Mouse (Mus musculus) liver, adult 2 months (tissue): ENCODE measurements around the gene Pygo2. TPM values are rescaled to one million over a fixed set of nuclear protein-coding genes. Genes with fewer than 3 reads are reported as not detected.

Source experiments
- DNase-seq: peaks from one replicate; pipeline ENCODE4 v3.0.0-alpha.2; 2011; ENCODE audit warnings: low read depth, low spot score; ENCODE audit errors: extremely low read depth
- H3K27ac ChIP-seq: fragments of 200-500 bp; replicated peaks from 2 replicates; pipeline ENCODE4 v1.5.1; 2012; ENCODE audit warnings: low read depth, mild to moderate bottlenecking, control low read depth, inconsistent platforms, low read length; ENCODE audit not compliant: insufficient read depth
- H3K27me3 ChIP-seq: fragments of 200-500 bp; 2 replicates; pipeline ENCODE4 v1.6.1; 2012; ENCODE audit warnings: mild to moderate bottlenecking, moderate library complexity, low read length, inconsistent platforms; ENCODE audit not compliant: control insufficient read depth, insufficient read depth
- H3K36me3 ChIP-seq: fragments of 200-500 bp; 2 replicates; pipeline ENCODE4 v1.6.1; 2012; ENCODE audit warnings: low read length, inconsistent platforms; ENCODE audit not compliant: control insufficient read depth, insufficient read depth
- H3K4me1 ChIP-seq: fragments of 200-500 bp; 2 replicates; pipeline ENCODE4 v1.6.1; 2011; ENCODE audit warnings: low read length; ENCODE audit not compliant: control insufficient read depth, insufficient read depth
- H3K4me3 ChIP-seq: fragments of 200-500 bp; 2 replicates; pipeline ENCODE4 v1.5.1; 2011; ENCODE audit warnings: low read depth, mild to moderate bottlenecking, control low read depth, low read length, moderate library complexity; ENCODE audit not compliant: insufficient read depth
- H3K79me2 ChIP-seq: fragments of 200-500 bp; 2 replicates; pipeline ENCODE4 v1.6.1; 2012; ENCODE audit warnings: inconsistent platforms, mild to moderate bottlenecking, low read length, moderate library complexity; ENCODE audit not compliant: control insufficient read depth, insufficient read depth
- H3K9ac ChIP-seq: fragments of 200-500 bp; 2 replicates; pipeline ENCODE4 v1.6.1; 2012; ENCODE audit warnings: low read depth, mild to moderate bottlenecking, control low read depth, inconsistent platforms, low read length
- CTCF ChIP-seq: fragments of 200-500 bp; IDR thresholded peaks from 2 replicates; pipeline ENCODE4 v1.5.1; 2011; ENCODE audit warnings: low read depth, low read length, control low read depth
- POLR2A ChIP-seq: fragments of 200-500 bp; IDR thresholded peaks from 2 replicates; pipeline ENCODE4 v1.6.1; 2011; ENCODE audit warnings: low read length, control low read depth; ENCODE audit not compliant: insufficient read depth; ENCODE audit errors: extremely low read depth
- WGBS: fragments of 180-500 bp; shearing (Covaris S2); methylation state at CpG from one replicate; pipeline ENCODE4 v1.1.7; 2018; 5-methylcytosine and 5-hydroxymethylcytosine counted together
- polyA plus RNA-seq: library from polyadenylated mRNA; depleted of rRNA; stranded (reverse); fragments of >200 nt; gene quantifications from 2 replicates; pipeline ENCODE4 v1.2.3, GENCODE M21; 2012
- total RNA-seq: library from RNA; depleted of rRNA; stranded (reverse); fragments of >200 nt; gene quantifications from 2 replicates; pipeline ENCODE4 v1.2.3, GENCODE M21; 2014

Gene Pygo2
- total and polyA plus RNA-seq, 2 experiments, result 4.4 to 26.5 TPM

DNA sequence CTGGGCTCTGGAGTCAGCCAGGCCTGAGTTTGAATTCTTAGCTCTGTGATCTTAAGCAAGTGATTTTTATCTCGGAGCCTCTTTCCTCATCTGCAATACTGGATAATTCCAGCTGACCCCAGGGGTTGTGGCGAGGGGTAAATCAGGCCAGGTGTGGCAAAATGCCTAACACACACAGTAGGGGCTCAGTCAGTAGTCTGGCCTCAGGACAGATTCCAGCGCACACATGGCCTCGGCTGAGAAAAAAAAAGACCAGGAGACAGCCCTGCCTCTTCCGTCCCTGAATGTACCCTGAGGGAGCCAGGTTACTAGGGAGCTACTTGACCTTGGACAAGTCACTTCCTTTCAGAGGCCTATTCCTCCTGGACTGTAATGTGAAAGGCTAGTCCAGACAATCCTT lies 47.1 kb upstream of the Pygo2 start:
- Histone ChIP-seq H3K9ac (no peak overlapping the region), H3K4me3 (no peak overlapping the region), H3K36me3 (peaks cover 6% of the 10 kb centered on the region; the same call in 1 of the 2 replicates), H3K27ac (no peak overlapping the region), H3K27me3 (no peaks in the 10 kb centered on the region), H3K79me2 (peaks cover 38% of the 10 kb centered on the region), H3K4me1 (peaks cover 5% of the 10 kb centered on the region)
- 77% methylated on average over 5 of the region's 5 CpGs for WGBS
- TF ChIP-seq CTCF (no peak), POLR2A (no peak)
- no peak for DNase-seq

GRCm38 (mm10) chr3:89383651-89384255 lies 46.3 kb upstream of the Pygo2 start:
- Histone ChIP-seq H3K36me3 (peaks cover 6% of the 10 kb centered on the region; the same call in 1 of the 2 replicates), H3K9ac (no peak overlapping the region), H3K79me2 (peaks cover 45% of the 10 kb centered on the region), H3K4me3 (no peak overlapping the region), H3K4me1 (peaks cover 12% of the 10 kb centered on the region), H3K27me3 (no peaks in the 10 kb centered on the region), H3K27ac (no peak overlapping the region)
- TF ChIP-seq POLR2A, result no peak
- no peak for TF ChIP-seq CTCF
- WGBS, result 69% methylated on average over 5 of the region's 5 CpGs
- DNase-seq, result no peak

- H3K27me3 ChIP-seq, result no peaks in the 10 kb centered on the region
- DNase-seq, result no peak
- no peak overlapping the region for H3K9ac ChIP-seq
- H3K4me1 ChIP-seq, result peaks cover 15% of the 10 kb centered on the region
- H3K36me3 ChIP-seq, result peaks cover 2% of the 10 kb centered on the region; the same call in 1 of the 2 replicates
- H3K27ac ChIP-seq, result no peak overlapping the region
- no peak overlapping the region for H3K4me3 ChIP-seq
- TF ChIP-seq CTCF (no peak), POLR2A (no peak)
- 91% methylated on average over 12 of the region's 12 CpGs for WGBS
- H3K79me2 ChIP-seq, result peaks cover 51% of the 10 kb centered on the region
Measured at GRCm38 (mm10) chr3:89384331-89385076, 45.5 kb upstream of the Pygo2 start.

DNA sequence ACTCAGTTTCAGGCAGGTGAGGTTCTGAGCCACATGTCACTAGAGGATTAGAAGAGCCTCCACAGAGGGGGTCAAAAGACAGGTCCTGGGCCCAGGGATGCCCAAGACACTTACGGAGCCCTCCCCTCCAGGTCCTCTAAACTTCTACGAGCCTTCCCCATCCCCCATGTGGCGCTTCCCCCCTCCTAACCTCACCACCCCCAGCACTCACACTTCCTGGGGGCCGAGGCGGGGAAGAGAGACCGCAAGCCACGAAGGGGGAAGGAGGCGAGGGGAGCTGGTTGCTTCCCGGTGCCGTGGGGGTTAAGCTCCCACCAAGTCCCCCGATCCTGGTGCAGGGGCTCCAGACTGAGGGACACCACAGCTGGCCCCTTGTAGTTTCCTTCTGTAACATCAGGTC lies 44.6 kb upstream of the Pygo2 start:
- peaks cover 25% of the 10 kb centered on the region for H3K4me1 ChIP-seq
- 82% methylated on average over 11 of the region's 11 CpGs for WGBS

GRCm38 (mm10) chr3:89386438-89387420 lies 43.3 kb upstream of the Pygo2 start:
- Histone ChIP-seq H3K9ac (no peak overlapping the region), H3K27ac (no peak overlapping the region), H3K4me1 (peaks cover 32% of the 10 kb centered on the region), H3K4me3 (peak overlapping the region; percentile 8; the same call in 1 of the 2 replicates), H3K27me3 (no peaks in the 10 kb centered on the region), H3K36me3 (peaks cover 2% of the 10 kb centered on the region; the same call in 1 of the 2 replicates), H3K79me2 (peaks cover 71% of the 10 kb centered on the region)
- no peak for TF ChIP-seq CTCF
- TF ChIP-seq POLR2A, result no peak
- no peak for DNase-seq
- 82% methylated on average over 17 of the region's 17 CpGs for WGBS

More for the DNA sequence above, 44.6 kb upstream of the Pygo2 start:
- peaks cover 60% of the 10 kb centered on the region for H3K79me2 ChIP-seq
- H3K9ac ChIP-seq, result no peak overlapping the region
- no peak overlapping the region for H3K4me3 ChIP-seq
- H3K27ac ChIP-seq, result no peak overlapping the region
- no peak for TF ChIP-seq POLR2A
- TF ChIP-seq CTCF, result no peak
- peaks cover 2% of the 10 kb centered on the region; the same call in 1 of the 2 replicates for H3K36me3 ChIP-seq
- DNase-seq, result no peak
- H3K27me3 ChIP-seq, result no peaks in the 10 kb centered on the region
